Mouse (Mus musculus) right cerebral cortex, adult 2 months (tissue): ENCODE measurements around the gene Ear14.
"Not testable (repeated sequence)": the region's sequence is repeated elsewhere in the genome, so short reads cannot be mapped to it uniquely, and the experiment has no call there.

Experiments used
- DNase-seq, 2 experiments: peaks; one replicate each; pipeline ENCODE4 v3.0.0; 2021 to 2022; ENCODE audit warnings: low spot score in 2 of 2

The Ear14 gene

GRCm38 (mm10) chr14:51252206-51252605 is 49.0 kb downstream of the Ear14 start:
- DNase-seq, result not testable (repeated sequence)

GRCm38 (mm10) chr14:51253569-51253968 is 50.4 kb downstream of the Ear14 start:
- DNase-seq, result no peak
